Mouse (Mus musculus): ENCODE measurements around the gene Oard1. TPM values are rescaled to one million over a fixed set of nuclear protein-coding genes. Genes with fewer than 3 reads are reported as not detected.

Gene Oard1
- polyA plus RNA-seq, 1 experiment from 2014 or later: 72.4 TPM

- Histone ChIP-seq H3K4me3 (replicated peaks) (no peak overlapping the region), H3K27ac (no peak overlapping the region), H3K27me3 (no peaks in the 10 kb centered on the region), H3K36me3 (peaks cover 81% of the 10 kb centered on the region), H3K9ac (no peak overlapping the region), H3K9me3 (replicated peaks) (no peaks in the 10 kb centered on the region), H3K4me1 (no peaks in the 10 kb centered on the region), H3K4me2 (no peak overlapping the region)
- no peak for ATAC-seq (replicated peaks; ENCODE audit: low FRiP score)
- 85% methylated on average over 2 of the region's 2 CpGs for WGBS
These were observed 21.1 kb upstream of the Oard1 start for GRCm38 (mm10) chr17:48388666-48389065.

- no peak for ATAC-seq (replicated peaks; ENCODE audit: low FRiP score)
- Histone ChIP-seq H3K27me3 (no peaks in the 10 kb centered on the region), H3K4me1 (no peaks in the 10 kb centered on the region), H3K27ac (no peak overlapping the region), H3K36me3 (peaks cover 89% of the 10 kb centered on the region), H3K9me3 (replicated peaks) (no peaks in the 10 kb centered on the region), H3K9ac (no peak overlapping the region), H3K4me3 (replicated peaks) (no peak overlapping the region), H3K4me2 (no peak overlapping the region)
- 93% methylated on average over 5 of the region's 5 CpGs for WGBS
These were observed 20.4 kb upstream of the Oard1 start for GRCm38 (mm10) chr17:48389442-48389841.

GRCm38 (mm10) chr17:48391446-48391845 is 18.4 kb upstream of the Oard1 start:
- Histone ChIP-seq H3K27ac (no peak overlapping the region), H3K36me3 (peaks cover 100% of the 10 kb centered on the region), H3K27me3 (no peaks in the 10 kb centered on the region), H3K9me3 (replicated peaks) (no peaks in the 10 kb centered on the region), H3K4me1 (no peaks in the 10 kb centered on the region), H3K4me3 (replicated peaks) (no peak overlapping the region), H3K4me2 (no peak overlapping the region), H3K9ac (no peak overlapping the region)
- 94% methylated on average over 5 of the region's 5 CpGs for WGBS
- ATAC-seq (replicated peaks; ENCODE audit: low FRiP score): no peak

- Histone ChIP-seq H3K9ac (no peak overlapping the region), H3K4me2 (no peak overlapping the region), H3K36me3 (peaks cover 99% of the 10 kb centered on the region), H3K9me3 (replicated peaks) (no peaks in the 10 kb centered on the region), H3K4me1 (no peaks in the 10 kb centered on the region), H3K27me3 (no peaks in the 10 kb centered on the region), H3K4me3 (replicated peaks) (no peak overlapping the region), H3K27ac (no peak overlapping the region)
- ATAC-seq (replicated peaks; ENCODE audit: low FRiP score): no peak
- 96% methylated on average over 3 of the region's 3 CpGs for WGBS
These were observed 17.2 kb upstream of the Oard1 start for GRCm38 (mm10) chr17:48392616-48393015.

GRCm38 (mm10) chr17:48401710-48402109 is 8.1 kb upstream of the Oard1 start:
- peaks cover 44% of the 10 kb centered on the region for H3K36me3 ChIP-seq
- no peak overlapping the region for H3K27ac ChIP-seq
- WGBS: 90% methylated on average over 4 of the region's 4 CpGs
- H3K9ac ChIP-seq: no peak overlapping the region
- H3K4me3 ChIP-seq (replicated peaks): no peak overlapping the region
- H3K9me3 ChIP-seq (replicated peaks): no peaks in the 10 kb centered on the region
- no peak overlapping the region for H3K4me2 ChIP-seq
- H3K27me3 ChIP-seq: no peaks in the 10 kb centered on the region
- H3K4me1 ChIP-seq: no peaks in the 10 kb centered on the region
- no peak for ATAC-seq (replicated peaks; ENCODE audit: low FRiP score)

- ATAC-seq (replicated peaks; ENCODE audit: low FRiP score): no peak
- Histone ChIP-seq H3K27ac (no peak overlapping the region), H3K27me3 (no peaks in the 10 kb centered on the region), H3K36me3 (peaks cover 34% of the 10 kb centered on the region), H3K9ac (no peak overlapping the region), H3K4me2 (no peak overlapping the region), H3K4me1 (peaks cover 9% of the 10 kb centered on the region), H3K9me3 (replicated peaks) (no peaks in the 10 kb centered on the region), H3K4me3 (replicated peaks) (no peak overlapping the region)
- 84% methylated on average over 3 of the region's 3 CpGs for whole genome bisulfite sequencing
These were observed 7.1 kb upstream of the Oard1 start for GRCm38 (mm10) chr17:48402751-48403150.

GRCm38 (mm10) chr17:48403848-48404247 is 6.0 kb upstream of the Oard1 start:
- Histone ChIP-seq H3K9ac (no peak overlapping the region), H3K4me3 (replicated peaks) (no peak overlapping the region), H3K27me3 (no peaks in the 10 kb centered on the region), H3K4me2 (no peak overlapping the region), H3K36me3 (peaks cover 23% of the 10 kb centered on the region), H3K9me3 (replicated peaks) (no peaks in the 10 kb centered on the region), H3K4me1 (peaks cover 16% of the 10 kb centered on the region), H3K27ac (no peak overlapping the region)
- 90% methylated on average over 2 of the region's 2 CpGs for WGBS
- ATAC-seq (replicated peaks; ENCODE audit: low FRiP score): no peak

GRCm38 (mm10) chr17:48404706-48405105 is 5.1 kb upstream of the Oard1 start:
- Histone ChIP-seq H3K27ac (no peak overlapping the region), H3K27me3 (no peaks in the 10 kb centered on the region), H3K36me3 (peaks cover 15% of the 10 kb centered on the region), H3K4me3 (replicated peaks) (no peak overlapping the region), H3K9me3 (replicated peaks) (no peaks in the 10 kb centered on the region), H3K4me1 (peaks cover 16% of the 10 kb centered on the region), H3K4me2 (no peak overlapping the region), H3K9ac (no peak overlapping the region)
- WGBS: 85% methylated on average over 1 of the region's 1 CpGs
- ATAC-seq (replicated peaks; ENCODE audit: low FRiP score): no peak

- no peak overlapping the region for H3K4me3 ChIP-seq (replicated peaks)
- no peak overlapping the region for H3K9ac ChIP-seq
- H3K4me2 ChIP-seq: peak overlapping the region; percentile 76; the same call in 1 of the 2 replicates
These were observed 2.7 kb upstream of the Oard1 start for GRCm38 (mm10) chr17:48407154-48407553.

GRCm38 (mm10) chr17:48407910-48408525 is 1.8 kb upstream of the Oard1 start:
- H3K27me3 ChIP-seq: no peaks in the 10 kb centered on the region
- H3K36me3 ChIP-seq: peaks cover 14% of the 10 kb centered on the region
- no peak for ATAC-seq (replicated peaks; ENCODE audit: low FRiP score)
- peak overlapping the region; percentile 72 for H3K4me3 ChIP-seq (replicated peaks)
- 11% methylated on average over 8 of the region's 8 CpGs for whole genome bisulfite sequencing
- H3K4me1 ChIP-seq: peaks cover 28% of the 10 kb centered on the region
- H3K4me2 ChIP-seq: peak overlapping the region; percentile 76
- peak overlapping the region; percentile 83 for H3K9ac ChIP-seq
- no peaks in the 10 kb centered on the region for H3K9me3 ChIP-seq (replicated peaks)
- peak overlapping the region; percentile 100 for H3K27ac ChIP-seq

More at GRCm38 (mm10) chr17:48407154-48407553, 2.7 kb upstream of the Oard1 start:
- H3K27ac ChIP-seq: no peak overlapping the region
- H3K4me1 ChIP-seq: peaks cover 28% of the 10 kb centered on the region
- H3K36me3 ChIP-seq: peaks cover 10% of the 10 kb centered on the region
- ATAC-seq (replicated peaks; ENCODE audit: low FRiP score): no peak
- WGBS: 79% methylated on average over 4 of the region's 4 CpGs
- H3K9me3 ChIP-seq (replicated peaks): no peaks in the 10 kb centered on the region
- no peaks in the 10 kb centered on the region for H3K27me3 ChIP-seq

- WGBS: under 1% methylated on average over 44 of the region's 47 CpGs
- Histone ChIP-seq H3K4me1 (peaks cover 28% of the 10 kb centered on the region), H3K27me3 (no peaks in the 10 kb centered on the region), H3K9me3 (replicated peaks) (no peaks in the 10 kb centered on the region), H3K36me3 (peaks cover 13% of the 10 kb centered on the region), H3K4me2 (peak overlapping the region; percentile 76), H3K9ac (peak overlapping the region; percentile 83), H3K27ac (peak overlapping the region; percentile 100), H3K4me3 (replicated peaks) (peak overlapping the region; percentile 72)
- ATAC-seq (replicated peaks; ENCODE audit: low FRiP score): peak; percentile 44
These were observed 1.1 kb upstream of the Oard1 start for GRCm38 (mm10) chr17:48408526-48409291.

- no peaks in the 10 kb centered on the region for H3K27me3 ChIP-seq
- H3K4me2 ChIP-seq: peak overlapping the region; percentile 77
- no peaks in the 10 kb centered on the region for H3K9me3 ChIP-seq (replicated peaks)
- peak overlapping the region; percentile 72 for H3K4me3 ChIP-seq (replicated peaks)
- H3K9ac ChIP-seq: peak overlapping the region; percentile 86
- H3K4me1 ChIP-seq: peaks cover 28% of the 10 kb centered on the region
- peak; percentile 20 for ATAC-seq (replicated peaks; ENCODE audit: low FRiP score)
- WGBS: under 1% methylated on average over 13 of the region's 13 CpGs
- H3K36me3 ChIP-seq: peaks cover 24% of the 10 kb centered on the region
- H3K27ac ChIP-seq: peak overlapping the region; percentile 100
These were observed 528 bp downstream of the Oard1 start for GRCm38 (mm10) chr17:48410299-48410785.
